Mouse (Mus musculus) embryo, embryonic 9.5 days (tissue): ENCODE measurements around the gene Ptprb.

Source experiments
- DNase-seq: peaks from one replicate; pipeline ENCODE4 v3.0.0-alpha.2; 2017; ENCODE audit errors: extremely low spot score

Ptprb gene

DNA sequence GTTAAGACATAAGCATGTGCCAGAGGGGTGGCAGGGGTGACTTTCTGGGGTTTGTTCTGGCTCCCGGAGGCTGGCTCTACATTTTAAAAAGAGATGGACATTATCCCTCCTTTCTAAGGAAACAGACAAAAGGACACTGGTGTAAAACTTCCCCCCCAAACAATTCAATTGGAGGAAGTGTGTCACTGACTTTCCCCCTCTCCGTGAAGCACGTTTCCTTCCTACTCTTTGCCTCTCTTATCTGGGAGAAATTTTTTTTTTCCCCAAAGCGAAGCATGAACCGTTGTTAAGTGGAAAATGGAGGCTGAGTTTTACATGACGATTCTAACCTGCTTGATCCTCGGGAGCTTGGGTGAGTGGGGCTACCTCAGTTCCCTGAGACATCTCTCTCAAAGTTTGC lies at the start of gene Ptprb:
Gene Ptprb, plus strand, starts transcription at position 244 of the 400 bp plus-strand sequence.
- no peak for DNase-seq

DNA sequence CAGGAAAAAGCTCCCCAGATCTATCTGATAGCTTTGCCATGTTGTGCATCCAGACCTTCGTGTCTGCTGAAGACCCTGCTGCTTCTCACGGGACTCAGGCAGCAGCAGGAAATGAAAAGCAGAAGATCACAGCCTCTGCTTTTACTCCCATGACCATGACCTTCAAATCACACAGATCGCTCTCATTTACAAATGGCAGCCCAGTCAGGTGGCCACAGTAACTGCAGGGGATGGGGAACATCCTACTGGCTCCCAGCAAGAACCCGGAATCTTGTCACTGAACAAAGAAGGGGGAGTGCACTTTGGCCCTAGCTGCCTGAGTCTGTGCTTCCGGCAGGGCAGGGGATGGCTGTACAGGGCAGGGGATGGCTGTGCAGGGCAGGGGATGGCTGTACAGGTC lies 40.0 kb upstream of the Ptprb start:
- DNase-seq, result no peak

DNA sequence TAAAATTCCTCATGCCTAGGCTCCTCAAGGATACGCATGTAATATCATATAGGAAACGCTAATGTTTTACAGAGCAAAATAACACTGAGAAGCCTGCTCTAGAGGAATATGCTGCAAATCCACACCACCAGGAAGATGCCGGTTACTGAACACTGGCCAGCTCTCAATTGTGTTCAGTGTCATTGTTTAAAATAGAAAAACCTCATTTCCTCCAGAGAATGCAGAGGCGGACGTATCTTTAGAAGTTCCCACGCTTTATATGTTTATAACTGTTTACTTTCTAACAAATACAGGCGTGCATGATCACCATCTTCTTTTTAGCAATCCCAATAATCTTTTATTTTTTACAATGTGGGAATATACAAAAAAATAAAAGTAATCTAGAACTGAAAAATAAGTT lies 33.1 kb upstream of the Ptprb start:
- no peak for DNase-seq

DNA sequence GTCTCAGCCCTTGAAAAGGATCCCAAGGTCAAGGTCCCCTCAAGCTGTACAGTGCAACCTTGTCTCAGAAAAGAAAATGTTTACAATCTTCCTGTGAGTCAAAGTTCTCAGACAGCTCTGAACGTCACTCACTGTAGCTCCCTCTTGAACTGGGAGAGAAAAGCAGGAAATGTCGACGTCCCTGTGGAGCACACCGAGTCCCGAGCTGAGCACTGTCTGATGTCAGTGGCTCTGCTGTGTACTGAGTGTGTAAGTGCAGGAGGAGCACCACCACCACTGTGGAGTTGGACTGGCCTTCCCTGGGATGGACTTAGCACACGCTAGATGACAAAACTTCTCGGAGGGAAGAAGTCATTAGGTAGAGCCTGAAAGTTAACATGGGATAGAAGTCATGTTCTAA lies 31.9 kb upstream of the Ptprb start:
- DNase-seq, result no peak

DNA sequence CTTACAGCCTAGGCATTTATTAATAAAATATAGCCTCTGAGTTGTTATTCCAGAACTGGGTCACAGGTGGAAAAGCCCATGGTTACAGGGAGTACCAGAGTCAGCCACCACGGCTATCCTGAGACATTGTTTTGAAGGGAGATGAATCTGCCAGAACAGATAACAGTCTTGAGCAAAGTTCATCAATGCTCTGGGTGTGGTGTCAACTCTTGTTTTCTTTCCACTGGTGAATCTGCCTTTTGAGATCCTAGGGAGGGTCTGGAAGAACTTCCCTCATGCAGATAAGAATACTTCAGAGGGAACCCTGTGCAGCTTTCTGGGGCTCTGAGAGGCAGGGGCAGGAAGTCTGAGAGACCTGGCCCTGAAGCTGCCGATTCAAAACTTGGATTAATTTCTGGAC lies 29.7 kb upstream of the Ptprb start:
- no peak for DNase-seq

DNA sequence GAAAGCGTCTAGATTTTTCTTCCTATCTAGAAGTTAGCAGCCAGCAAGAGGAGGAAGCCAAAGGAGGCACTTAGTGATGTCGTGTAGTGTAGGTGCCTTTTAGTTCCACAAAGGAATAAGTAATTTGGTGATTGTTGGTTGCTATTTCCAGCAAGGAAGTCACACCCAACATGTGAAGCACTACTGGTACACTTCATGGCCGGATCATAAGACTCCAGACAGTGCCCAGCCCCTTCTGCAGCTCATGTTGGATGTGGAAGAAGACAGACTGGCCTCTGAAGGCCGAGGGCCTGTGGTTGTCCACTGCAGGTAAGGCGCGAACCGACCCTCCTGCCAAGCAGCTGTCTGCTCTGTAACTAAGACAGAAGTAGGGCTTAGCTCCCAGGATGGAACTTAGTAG lies 22.7 kb upstream of the Ptprb start:
- no peak for DNase-seq

DNA sequence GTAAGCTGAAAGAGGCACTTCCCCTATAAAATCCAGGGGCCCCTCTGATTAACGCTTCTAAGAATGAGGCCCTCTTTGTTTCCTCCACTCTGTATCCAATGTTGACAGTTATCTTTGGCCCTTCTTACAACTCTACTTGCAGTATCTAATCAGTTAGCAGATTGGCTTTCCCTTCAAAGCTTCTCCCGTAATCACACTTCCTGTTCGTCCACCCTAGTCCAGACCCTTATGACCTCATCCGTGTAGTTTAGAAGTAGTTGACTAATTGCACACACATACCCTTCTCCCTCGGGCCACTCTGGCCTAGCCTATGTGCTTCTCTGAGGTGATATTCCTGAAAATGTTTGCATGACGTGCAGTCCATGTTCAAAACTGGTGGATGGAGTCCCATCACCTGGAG lies 21.4 kb upstream of the Ptprb start:
- no peak for DNase-seq

DNA sequence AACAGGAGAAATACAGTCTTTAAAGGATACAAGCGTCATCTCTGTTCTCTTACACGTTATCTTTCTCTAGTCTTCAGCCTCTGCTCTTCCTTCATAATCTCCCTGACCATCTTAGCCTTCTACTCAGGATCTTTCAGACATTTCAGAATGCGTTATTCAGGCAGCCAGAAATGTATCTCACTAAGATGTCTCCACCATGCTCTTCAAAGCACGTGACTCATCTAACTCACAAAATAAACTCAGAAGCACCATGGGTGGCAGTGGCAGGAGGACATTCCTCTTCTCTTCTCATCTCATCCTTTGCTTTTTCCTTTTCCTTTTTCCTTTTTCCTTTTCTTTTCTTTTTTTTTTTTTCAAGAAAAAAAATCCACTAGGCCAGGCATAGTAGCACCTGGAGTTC lies 16.0 kb upstream of the Ptprb start:
- DNase-seq, result no peak

DNA sequence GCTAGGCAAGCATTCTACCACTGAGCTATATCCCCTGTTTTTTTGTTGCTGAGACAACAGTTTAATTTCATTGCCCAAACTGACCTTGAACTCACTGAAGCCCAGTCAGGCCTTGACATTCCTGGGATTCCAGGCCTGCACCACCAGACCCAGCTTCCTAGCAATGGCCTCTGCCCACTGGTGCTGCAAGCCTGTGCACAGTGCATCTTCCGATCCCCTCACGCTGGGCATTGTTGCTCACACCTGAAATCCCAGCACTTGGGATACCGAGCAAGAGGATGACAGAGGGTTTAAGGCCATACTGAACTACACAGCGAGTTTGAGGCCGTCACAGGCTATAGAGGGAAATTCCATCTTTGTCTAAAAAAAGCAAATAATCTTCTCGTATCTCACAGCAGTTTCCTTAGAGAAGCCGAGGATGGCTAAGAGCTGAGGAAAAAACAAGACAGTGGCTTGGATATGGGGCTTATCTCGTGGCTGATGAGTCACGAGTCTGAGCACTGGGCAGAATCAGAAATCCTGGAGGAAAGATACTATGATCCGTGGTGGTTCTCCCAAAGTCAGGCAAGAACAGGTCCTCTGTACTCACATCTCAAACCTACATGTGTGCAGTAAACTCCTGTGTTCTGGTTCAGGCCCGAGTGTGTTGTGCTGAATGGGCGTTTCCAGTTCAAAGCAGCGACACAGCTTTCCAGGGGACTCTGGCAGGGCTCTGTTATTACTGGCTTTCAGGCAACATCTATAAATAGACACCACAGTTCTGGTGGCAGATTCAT lies 14.5 kb upstream of the Ptprb start:
- no peak for DNase-seq

DNA sequence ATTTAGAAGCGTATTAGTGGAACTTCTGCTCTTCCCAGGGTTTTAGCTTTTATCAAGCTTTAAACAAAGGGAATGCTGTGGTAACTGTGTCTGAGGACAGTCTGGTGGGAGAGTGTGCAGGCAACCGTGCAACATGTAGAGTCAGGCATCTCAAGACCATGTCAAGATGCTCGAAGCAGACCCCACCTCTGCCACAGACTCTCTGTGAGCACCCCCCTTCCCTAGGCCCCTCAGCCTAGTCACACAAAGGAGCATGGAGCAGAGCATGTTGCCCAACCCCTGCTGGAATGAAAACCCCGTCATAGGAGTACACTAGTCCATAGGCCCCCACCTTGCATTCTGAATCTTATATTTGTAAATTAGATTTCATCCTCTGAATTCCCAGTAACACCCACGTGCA lies 13.8 kb upstream of the Ptprb start:
- DNase-seq, result no peak

DNA sequence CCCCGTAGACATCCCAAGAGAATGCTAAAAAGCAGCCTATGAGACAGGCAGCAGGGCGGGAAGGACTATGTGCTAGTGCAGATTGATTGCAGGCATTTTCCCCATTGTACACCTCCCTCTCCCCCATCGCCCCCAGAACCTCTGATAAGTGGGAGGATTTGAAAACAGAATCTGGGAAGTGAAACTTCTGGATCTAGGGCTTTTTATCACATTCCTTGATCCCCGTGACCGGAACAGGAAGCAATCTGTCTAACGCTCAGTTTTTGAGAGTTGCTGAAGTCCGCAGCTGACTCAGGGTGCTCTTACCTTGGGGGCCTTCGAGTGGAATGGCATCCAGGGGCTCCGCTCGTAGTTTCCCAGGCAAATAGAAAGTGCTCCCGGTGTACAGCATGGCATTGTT lies 10.8 kb upstream of the Ptprb start:
- DNase-seq, result no peak

DNA sequence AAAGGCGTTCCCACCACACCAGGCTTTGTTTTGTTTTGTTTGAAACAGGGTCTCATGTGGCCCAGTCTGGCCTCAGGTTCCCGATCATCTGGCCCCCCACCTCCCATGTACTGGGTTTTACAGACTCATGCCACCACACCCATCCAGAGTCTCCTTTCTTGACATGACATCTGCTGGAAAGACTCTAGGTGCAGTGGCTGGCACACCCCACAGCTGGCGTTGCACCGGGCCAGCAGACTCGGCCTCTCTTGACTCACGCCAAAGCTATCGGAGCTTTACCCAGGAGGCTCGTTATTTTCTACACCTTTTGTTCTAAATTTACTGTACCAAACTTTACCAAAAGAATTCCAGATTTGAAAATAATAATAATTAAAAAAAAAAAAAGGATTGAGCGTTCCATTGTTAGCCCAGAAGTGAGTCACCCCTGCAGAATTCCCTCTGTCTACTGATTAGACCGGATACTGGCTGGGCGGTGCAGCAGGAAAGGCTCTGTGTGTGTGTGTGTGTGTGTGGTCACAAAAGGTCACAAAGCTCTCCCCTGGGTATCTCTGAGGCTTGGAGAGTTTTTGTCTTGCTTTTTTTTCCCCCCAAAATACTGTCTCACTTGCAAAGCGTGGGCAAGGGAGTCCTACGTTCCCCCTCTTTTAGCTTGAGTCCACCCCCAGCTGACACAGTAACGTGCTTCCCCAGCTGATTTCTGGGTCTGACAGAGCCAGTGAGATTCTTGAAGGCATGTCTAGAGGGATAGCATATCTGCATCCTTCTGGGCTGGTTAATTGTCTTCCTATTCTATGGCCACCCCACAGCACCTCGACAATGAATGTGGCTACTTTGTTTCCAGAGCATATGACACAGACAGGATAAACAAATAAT lies 8.5 kb upstream of the Ptprb start:
- peak; percentile 17 for DNase-seq

DNA sequence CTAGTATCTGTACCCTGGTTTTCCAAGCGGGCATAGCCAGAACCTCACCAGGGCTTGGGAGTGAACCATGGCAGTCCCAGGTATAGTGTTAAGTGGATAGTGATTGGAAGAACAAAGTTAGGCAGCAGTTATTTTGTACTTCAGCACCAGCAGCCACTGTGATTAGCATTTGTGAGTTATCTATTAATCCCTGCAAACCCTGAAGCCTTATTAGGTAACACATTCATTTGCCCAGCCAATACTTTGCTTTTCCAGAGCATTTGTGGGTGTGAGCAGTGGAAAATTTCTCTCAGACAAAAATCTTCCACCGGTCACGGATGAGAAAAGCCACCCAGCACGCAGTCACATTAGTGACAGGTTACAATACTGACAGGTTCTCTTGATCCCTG lies 7.9 kb upstream of the Ptprb start:
- DNase-seq, result no peak

DNA sequence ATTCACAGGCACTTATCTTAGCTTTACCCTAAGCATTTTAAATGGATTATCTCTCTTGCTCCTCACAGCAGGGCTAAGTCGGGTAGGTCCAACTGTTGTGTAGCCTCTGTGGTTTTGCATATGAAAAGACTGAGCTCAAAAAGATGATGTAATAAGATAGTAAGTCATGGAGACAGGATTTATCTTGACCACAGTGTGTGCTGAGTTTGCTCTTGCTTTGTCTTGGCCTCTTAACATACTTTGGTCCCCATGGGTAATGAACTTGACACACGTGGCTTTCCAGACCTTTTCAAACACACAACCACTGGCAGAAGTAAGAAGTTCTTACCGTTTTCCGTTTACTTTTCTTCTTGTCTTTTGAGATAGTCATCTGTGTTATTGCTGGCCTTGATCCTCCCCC lies 7.0 kb upstream of the Ptprb start:
- DNase-seq, result no peak

DNA sequence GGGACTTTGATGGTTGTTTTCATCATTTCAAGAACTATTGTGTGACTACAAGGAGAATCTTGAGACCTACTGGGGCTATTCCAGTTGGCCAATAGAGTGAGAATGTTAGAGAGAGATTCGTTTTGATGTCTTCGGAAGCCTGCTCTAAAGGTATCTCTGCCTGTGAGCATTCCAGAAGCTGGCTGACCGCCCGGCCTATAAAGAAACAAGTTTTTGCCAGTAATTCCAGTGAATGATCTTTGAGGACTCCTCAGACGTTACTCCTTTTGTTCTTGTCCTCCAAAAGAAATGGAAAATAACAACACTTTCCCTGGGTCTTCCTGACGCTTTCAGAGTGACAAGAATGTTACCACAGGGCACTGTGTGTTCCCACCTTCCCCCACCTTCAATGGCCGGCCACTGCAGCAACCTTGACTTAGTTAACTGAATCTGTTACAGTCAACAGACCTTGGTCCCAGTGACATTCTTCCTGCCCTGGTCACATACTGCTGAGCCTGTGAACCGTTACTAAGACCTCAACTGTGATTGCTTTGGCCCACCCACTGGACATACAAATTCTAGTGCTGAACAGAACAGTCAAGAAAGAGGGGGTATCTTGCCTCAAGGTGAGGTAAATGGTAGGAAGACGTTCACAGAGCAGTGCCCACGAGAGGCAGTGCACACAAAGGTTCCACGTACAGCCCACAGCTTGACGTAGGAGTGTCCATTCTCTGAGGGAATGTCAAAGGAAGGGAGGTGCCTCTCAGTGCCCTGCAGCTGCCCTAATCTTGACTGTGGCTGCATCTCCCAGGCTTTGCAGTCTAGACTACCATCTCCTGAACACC lies 4.5 kb upstream of the Ptprb start:
- no peak for DNase-seq

DNA sequence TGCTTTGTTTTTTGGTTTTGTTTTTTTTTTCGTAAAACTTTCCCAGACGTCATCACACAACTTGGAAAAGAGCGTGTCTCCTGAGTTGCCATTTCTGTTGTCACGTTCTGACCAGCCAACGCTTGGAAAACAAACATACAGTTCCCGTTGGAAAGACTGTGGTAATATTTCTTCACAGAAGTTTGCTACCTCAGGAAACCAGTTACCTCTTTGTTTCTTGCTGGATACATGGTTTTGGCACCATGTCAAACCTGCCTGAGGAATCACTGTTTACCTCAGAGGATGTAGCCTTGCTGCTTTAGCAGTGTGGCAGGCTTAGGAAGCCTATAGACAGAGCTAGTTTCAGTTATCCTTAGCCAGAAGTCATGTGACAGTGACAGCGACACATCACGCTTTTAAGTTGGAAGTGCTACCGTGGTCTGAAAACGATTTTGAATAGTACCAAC lies 3.8 kb upstream of the Ptprb start:
- DNase-seq, result no peak

DNA sequence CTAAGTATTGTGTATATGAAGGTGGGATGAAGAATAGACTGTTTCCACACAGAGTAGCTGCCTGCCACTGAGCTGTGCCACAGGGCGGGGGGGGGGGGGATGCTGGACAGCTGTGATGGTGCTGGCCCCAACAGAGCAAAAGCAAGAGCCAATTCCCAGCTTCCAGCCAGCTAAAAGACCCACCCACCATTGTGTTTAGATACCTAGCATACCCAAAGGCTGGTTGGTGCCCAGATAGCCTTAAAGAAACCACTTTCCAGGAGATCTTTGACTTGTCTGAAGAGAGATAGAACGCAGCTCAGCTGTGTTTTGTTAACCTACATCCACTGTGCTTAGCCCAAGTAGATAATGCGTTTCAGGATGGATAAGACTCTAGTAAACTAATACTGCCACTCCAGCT lies 3.2 kb upstream of the Ptprb start:
- DNase-seq, result no peak

DNA sequence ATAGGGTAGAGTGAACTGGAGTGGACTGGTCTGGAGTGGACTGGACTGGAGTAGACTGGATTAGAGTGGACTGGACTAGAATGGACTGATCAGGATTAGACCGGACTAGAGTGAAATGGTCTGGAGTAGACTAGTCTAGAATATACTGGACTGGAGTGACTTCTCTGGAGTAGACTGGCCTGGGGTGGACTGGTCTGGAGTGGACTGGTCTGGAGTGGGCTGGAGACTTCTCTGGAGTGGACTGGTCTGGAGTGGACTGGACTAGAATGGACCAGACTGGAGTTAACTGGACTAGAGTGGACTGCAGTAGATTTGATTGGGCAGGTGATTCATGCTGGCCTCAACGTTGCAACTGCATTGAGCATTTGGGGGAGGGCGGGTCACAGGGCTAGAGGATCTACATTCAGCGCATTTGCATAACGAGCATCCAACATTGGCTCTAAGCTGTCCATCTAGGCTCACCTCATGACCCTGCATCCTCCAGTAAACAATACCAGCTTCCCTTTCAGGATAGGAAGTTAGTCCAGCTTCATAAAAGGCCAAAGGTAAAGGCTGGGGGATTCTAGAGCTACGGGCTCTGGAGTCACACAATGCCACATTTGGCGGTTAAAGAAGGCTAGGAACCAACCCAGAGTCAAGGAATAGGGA lies 11.5 kb downstream of the Ptprb start:
- no peak for DNase-seq

DNA sequence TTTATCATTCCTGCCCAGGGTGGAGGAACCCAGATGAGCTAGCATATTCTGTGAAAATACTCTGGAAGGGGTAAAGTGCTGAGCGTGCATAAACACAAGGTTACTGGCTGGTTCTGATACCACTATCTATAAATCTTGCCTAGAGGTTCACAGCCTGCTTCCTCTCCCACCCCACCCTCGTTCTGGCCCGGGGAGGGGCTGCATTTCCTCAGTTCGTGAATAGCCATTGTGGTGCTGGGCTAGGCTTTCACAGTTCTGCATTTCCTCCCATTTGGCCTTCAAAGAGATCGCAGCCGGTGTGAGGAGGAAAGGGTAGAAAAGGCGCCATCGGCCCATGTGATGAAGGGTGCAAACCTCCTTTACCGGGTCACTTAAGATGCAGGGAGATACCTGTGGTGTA lies 12.8 kb downstream of the Ptprb start:
- no peak for DNase-seq

DNA sequence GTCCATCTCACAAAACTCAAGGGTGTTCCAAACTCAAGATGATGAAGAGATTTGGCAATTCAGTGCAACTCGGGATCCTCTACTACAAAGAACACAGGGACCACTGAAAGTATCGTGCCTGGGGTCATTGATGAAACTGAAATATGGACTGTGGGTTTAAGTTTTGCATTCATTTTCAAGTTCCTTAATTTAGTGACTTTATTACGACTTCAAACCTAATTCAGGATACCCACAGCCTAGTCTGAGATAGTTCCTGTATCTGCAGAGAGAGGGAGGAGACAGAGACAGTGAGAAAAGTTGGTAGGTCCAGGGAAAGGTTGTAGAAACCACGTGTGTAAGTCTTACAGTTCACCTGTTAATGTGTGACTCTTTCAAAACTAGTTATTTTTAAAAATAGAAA lies 15.2 kb downstream of the Ptprb start:
- no peak for DNase-seq

DNA sequence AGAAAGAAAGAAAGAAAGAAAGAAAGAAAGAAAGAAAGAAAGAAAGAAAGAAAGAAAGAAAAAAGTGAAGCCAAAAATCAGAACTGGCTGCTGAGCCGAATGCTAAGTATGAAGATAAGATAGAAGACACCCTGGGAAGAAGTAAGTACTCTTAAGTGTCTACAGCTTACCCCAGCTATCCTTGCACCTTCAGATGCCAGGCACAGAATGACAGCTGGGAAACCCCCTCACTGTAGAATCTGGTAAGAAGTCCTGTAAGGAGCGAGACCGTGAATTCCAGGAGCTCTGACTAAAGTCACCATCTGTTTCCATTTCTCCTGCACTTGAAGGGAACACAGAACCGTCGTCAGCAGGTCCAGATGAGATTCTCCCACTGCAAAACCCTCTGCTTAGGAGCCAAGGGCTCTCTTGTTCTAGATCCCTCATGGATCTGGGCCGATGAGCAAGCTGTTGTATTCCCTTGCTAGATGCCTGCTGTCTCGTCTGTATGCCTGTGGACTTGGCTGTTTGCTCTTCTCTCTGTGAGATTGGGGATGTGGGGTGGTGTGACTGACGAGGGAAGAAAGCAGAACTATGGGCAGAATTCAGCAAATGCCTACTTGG lies 15.9 kb downstream of the Ptprb start:
- no peak for DNase-seq
